Mouse (Mus musculus): ENCODE data around the gene Gse1.

DNA sequence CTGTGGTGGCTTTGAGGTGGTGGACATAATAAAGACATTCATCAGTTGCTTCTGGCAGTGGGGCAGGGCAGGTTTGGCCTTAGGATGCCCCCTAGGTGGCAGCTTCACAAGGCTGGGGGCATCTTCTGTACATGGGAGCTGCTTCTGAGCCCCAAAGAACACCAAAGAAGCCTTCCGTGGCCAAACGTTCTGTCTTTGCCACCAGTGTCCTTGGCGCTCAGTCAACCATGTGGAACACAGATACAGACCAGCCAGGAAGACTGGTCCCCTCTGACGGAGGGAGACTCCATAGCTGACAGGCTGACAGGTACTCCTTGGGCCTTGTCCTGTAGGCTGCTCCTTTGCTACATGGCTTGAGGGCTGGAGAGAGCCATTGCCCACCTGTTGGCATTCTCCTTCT, 45.2 kb downstream of the Gse1 start:
- TF ChIP-seq TAL1 (IDR thresholded peaks at IDR 0.05; ENCODE audit: low read length) (no peak), GATA1 (IDR thresholded peaks at IDR 0.05; ENCODE audit: low read length) (no peak)
